Mouse (Mus musculus) naive thymus-derived CD4-positive, alpha-beta T cell, adult 2 months (primary cell): ENCODE measurements around the gene Sftpa1.

Experiments
- DNase-seq: peaks from one replicate; pipeline ENCODE4 v3.0.0-alpha.2; 2011; ENCODE audit warnings: low read depth

Gene Sftpa1

GRCm38 (mm10) chr14:41160743-41161142 lies 29.2 kb downstream of the Sftpa1 start:
- DNase-seq: no peak

GRCm38 (mm10) chr14:41162663-41163062 lies 31.1 kb downstream of the Sftpa1 start:
- no peak for DNase-seq

GRCm38 (mm10) chr14:41167278-41167677 lies 35.7 kb downstream of the Sftpa1 start:
- no peak for DNase-seq

GRCm38 (mm10) chr14:41168567-41168966 lies 37.0 kb downstream of the Sftpa1 start:
- no peak for DNase-seq

GRCm38 (mm10) chr14:41170514-41170913 lies 38.9 kb downstream of the Sftpa1 start:
- no peak for DNase-seq

GRCm38 (mm10) chr14:41174802-41175201 lies 43.2 kb downstream of the Sftpa1 start:
- no peak for DNase-seq

GRCm38 (mm10) chr14:41185059-41185821 lies 53.7 kb downstream of the Sftpa1 start, which contains the start of gene Sftpd:
Sftpd (minus strand) TSS chr14:41185149.
- no peak for DNase-seq
